Mouse (Mus musculus): ENCODE data around the gene Setd2. TPM values are rescaled to one million over a fixed set of nuclear protein-coding genes. Genes with fewer than 3 reads are reported as not detected.
A peak's percentile ranks its signal among the peaks of the same experiment; 100 is the strongest.

The Setd2 gene
- total RNA-seq, 1 experiment from 2014 or later, result 254 TPM

- ATAC-seq (replicated peaks; ENCODE audit: low read depth, poor library complexity, severe bottlenecking), result no peak
Observed at GRCm38 (mm10) chr9:110652963-110653654, 120.7 kb downstream of the Setd2 start.

GRCm38 (mm10) chr9:110653655-110654461, 121.5 kb downstream of the Setd2 start, which contains the start of gene Nbeal2:
TSS of gene Nbeal2 (minus strand) at chr9:110654161.
- ATAC-seq (replicated peaks; ENCODE audit: low read depth, poor library complexity, severe bottlenecking), result peak; percentile 70

- ATAC-seq (replicated peaks; ENCODE audit: low read depth, poor library complexity, severe bottlenecking), result no peak
Observed at GRCm38 (mm10) chr9:110654726-110655650, 122.6 kb downstream of the Setd2 start.

DNA sequence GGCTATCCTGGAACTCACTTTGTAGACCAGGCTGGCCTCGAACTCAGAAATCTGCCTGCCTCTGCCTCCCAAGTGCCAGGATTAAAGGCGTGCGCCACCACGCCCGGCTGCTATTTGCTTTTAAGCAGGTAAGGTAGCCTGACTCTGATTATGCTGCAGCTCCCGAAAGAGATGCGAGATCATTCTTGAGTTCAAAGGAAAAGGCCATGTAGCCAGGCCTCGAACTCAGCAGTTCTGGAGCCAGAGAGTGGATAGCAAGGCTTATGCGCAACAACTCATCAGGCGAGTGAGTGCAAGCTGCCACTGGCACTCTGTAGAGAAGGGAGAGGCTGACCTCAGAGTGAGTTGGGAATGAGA, 123.2 kb downstream of the Setd2 start:
- ATAC-seq (replicated peaks; ENCODE audit: low read depth, poor library complexity, severe bottlenecking), result no peak

DNA sequence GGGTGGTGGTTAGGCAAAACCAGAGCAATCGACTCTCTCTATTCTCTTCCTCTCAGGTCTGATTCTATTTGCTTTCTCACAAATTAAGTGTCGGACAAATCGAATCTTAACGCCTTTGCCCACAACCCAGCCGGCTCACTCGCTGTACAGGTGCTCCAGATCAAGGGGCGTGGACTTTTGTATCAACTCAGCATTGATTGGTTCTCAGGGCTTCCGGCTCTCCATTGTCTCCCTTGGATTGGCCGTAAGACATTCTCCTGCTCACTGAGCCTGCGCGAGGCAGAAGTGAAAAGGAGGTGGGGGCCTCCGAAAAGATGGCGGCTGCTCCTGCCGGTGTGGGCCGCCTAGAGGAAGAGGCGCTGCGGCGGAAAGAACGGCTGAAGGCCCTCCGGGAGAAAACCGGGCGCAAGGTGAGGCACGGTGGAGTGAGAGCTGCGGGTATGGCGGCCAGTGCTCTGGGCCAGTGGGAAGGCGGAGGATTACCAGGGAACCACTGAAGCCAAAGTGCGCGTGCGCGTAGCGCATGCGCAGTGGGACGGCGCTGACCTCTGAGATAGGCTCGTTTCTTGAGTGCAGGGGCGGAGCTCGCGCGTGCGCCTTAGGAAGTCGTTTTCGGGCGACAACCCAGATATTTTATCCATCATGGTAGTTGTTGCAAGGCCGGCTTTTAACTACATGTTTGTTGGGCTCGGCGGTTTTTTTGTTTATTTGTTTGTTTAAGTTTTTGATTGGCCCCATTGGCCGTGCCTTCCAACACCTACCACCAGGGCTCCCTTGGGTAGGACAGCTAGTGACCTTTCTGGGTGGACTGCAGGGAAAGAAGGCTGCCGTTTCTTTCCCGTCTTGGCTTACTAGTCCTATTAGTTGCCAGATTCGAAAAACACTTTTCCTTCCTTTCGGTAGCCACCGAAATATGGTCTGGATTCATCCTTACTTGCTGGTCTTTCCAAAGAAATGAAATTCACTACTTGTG, 124.1 kb downstream of the Setd2 start, which contains the start of gene Ccdc12:
Gene Ccdc12 (plus strand): TSS at position 255 of the 973 bp plus-strand sequence.
- ATAC-seq (replicated peaks; ENCODE audit: low read depth, poor library complexity, severe bottlenecking), result peak; percentile 66

DNA sequence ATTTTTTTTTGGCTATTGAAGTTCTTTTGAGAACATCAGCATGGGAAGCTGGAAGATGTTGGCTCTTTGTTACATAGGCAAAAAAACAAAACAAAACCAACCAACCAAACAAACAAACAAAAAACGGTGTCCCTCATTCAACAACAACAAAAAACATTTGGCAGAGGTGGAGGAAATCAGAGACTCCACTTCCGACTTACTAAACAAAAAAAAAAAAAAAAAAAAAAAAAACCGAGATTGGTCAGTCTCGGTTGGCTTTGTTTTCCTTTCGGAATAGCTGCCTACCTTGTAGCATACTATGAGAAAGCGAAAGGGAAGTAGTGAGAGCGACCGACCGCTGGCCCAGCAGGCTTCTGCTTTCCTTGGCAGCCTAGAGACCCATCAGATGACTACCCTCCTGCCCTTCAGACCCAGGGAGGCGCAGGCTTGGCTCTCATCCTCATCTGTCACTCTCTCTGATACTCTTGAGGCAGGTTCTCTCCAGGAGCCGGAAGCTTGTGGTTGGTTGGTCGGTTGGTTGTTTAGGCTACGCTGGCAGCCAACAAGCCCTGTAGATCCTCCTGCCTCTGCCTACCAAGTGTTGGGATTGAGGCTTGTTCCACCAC, 125.2 kb downstream of the Setd2 start:
- peak; percentile 43 for ATAC-seq (replicated peaks; ENCODE audit: low read depth, poor library complexity, severe bottlenecking)

DNA sequence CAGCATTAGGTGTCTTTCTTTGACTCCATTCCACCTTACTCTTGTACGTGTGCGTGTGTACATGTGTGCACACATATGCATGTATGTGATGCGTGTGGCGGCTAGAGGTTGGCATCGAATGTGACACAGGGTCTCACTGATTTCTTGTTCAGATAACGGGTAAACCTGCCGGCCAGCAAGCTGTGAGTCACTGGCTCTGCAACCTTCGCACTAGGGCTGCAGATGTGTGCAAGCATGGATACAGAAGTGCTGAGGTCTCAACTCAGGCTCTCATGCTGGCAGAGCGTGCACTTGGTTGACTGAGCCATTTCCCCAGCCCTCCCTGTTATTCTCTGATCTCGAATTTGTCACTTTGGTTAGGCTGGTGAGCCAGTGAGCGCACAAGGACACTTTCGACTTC, 127.1 kb downstream of the Setd2 start:
- no peak for ATAC-seq (replicated peaks; ENCODE audit: low read depth, poor library complexity, severe bottlenecking)

- ATAC-seq (replicated peaks; ENCODE audit: low read depth, poor library complexity, severe bottlenecking), result no peak
Observed at GRCm38 (mm10) chr9:110660208-110660607, 127.8 kb downstream of the Setd2 start.

- ATAC-seq (replicated peaks; ENCODE audit: low read depth, poor library complexity, severe bottlenecking), result no peak
Observed at GRCm38 (mm10) chr9:110660856-110661612, 128.6 kb downstream of the Setd2 start.

DNA sequence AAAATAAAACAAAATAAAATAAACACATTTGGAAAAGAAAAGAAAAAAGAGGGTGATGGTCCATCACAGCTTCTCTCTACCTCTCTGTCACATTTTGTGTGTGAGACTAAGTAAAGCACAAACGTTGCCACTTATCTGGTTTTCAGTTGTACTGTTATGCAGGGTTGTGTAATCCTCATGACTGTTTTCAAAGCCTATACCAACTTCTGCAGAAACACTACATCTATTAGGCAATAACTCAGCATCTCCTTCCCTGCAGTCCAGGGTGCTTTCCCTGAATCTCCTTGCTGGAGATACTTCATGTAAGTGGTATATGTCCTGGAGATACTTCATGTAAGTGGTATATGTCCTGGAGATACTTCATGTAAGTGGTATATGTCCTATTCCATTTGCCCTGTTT, 130.4 kb downstream of the Setd2 start:
- no peak for ATAC-seq (replicated peaks; ENCODE audit: low read depth, poor library complexity, severe bottlenecking)

- peak; percentile 90 for ATAC-seq (replicated peaks; ENCODE audit: low read depth, poor library complexity, severe bottlenecking)
Observed at GRCm38 (mm10) chr9:110665912-110666311, 133.5 kb downstream of the Setd2 start.

- no peak for ATAC-seq (replicated peaks; ENCODE audit: low read depth, poor library complexity, severe bottlenecking)
Observed at GRCm38 (mm10) chr9:110666374-110666773, 134.0 kb downstream of the Setd2 start.

GRCm38 (mm10) chr9:110667219-110667836, 134.9 kb downstream of the Setd2 start:
- 0 out of 2 replicates have a peak, but pooled peaks have one; percentile 12 for ATAC-seq (replicated peaks; ENCODE audit: low read depth, poor library complexity, severe bottlenecking)

Other genes starting within 250 kb of the Setd2 start
- gene Elp6, start 227.4 kb upstream of the Setd2 start, total RNA-seq (2017), result 3.8 and 6.4 TPM in 2 replicates
- 23.6 and 27.4 TPM in 2 replicates for gene Scap, start 199.3 kb upstream of the Setd2 start, total RNA-seq (2017)
- gene Ptpn23, start 124.4 kb upstream of the Setd2 start, total RNA-seq (2017), result 3.7 TPM in 2 replicates
- gene Ngp, start 112.8 kb upstream of the Setd2 start, total RNA-seq (2017), result 114 and 131 TPM in 2 replicates
- 8.7 and 10.1 TPM in 2 replicates for gene Klhl18, start 55.9 kb upstream of the Setd2 start, total RNA-seq (2017)
- 2.1 and 2.2 TPM in 2 replicates for gene Kif9, start 55.6 kb upstream of the Setd2 start, total RNA-seq (2017)
- 2.1 and 5.8 TPM in 2 replicates for gene Nradd, start 91.9 kb downstream of the Setd2 start, total RNA-seq (2017)
- gene Nbeal2, start 121.6 kb downstream of the Setd2 start, total RNA-seq (2017), result 8.6 and 19.5 TPM in 2 replicates
- gene Ccdc12, start 123.9 kb downstream of the Setd2 start, total RNA-seq (2017), result 88.7 and 112 TPM in 2 replicates
- not detected in 2 replicates for gene Myl3, start 209.3 kb downstream of the Setd2 start, total RNA-seq (2017)
- 0.23 TPM in 1 of 2 replicates, not detected in the other for gene Pth1r, start 214.5 kb downstream of the Setd2 start, total RNA-seq (2017)

Data from common myeloid progenitor, adult 5-6 weeks (primary cell).